Mouse (Mus musculus): ENCODE data around the gene Pitpnc1. TPM values are rescaled to one million over a fixed set of nuclear protein-coding genes. Genes with fewer than 3 reads are reported as not detected.
A peak's percentile ranks its signal among the peaks of the same experiment; 100 is the strongest.

The Pitpnc1 gene
- polyA plus RNA-seq, 1 experiment from 2014 or later, result 32.1 TPM

DNA sequence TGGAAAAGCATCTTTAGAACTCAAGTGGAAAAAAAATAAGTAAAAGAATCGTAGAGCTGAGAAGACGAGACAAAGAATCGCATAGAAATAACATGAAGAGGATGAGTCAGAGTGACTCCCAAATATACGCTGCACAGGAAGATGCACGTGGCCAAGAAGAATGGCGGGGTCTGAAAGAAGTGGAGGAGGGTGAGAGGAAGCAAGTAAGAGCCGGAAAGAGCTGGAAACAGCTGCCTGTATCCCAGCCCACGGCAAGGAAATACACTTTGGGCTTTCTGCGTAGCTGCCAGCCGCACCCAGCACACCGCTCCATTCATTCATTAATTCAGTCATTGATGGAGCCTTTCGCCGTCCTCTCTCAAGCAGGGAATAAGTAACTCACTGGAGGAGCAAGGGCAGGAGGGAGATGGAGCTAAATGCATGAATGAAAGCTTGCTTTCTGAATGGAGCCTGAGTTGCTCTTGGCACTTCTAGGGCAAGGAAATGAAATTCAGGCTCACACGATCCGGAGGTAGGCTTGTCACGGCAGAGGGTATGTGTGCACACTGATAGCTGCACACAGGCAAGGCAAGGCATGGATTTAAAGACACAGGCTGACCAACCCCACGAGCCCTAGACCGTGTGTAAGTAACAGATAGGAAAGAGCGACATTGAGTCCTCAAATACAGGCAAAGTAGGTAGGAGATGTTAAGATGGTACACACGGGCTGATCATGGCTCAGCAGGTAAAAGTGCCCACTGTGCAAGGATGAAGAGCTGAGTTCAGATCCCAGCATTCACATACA, 160.0 kb downstream of the Pitpnc1 start:
- ATAC-seq (ENCODE audit: insufficient number of reproducible peaks, insufficient read depth, low FRiP score, low TSS enrichment, low read depth), result no peak

GRCm38 (mm10) chr11:107306170-107306569, 164.3 kb downstream of the Pitpnc1 start:
- ATAC-seq (ENCODE audit: insufficient number of reproducible peaks, insufficient read depth, low FRiP score, low TSS enrichment, low read depth), result no peak

More for the DNA sequence above, 160.0 kb downstream of the Pitpnc1 start:
- Histone ChIP-seq H3K27ac (no peak overlapping the region), H3K4me3 (no peak overlapping the region), H3K9ac (no peak overlapping the region), H3K36me3 (peaks cover 34% of the 10 kb centered on the region), H3K27me3 (no peaks in the 10 kb centered on the region), H3K4me1 (peaks cover 6% of the 10 kb centered on the region; the same call in 1 of the 2 replicates), H3K9me3 (0 out of 2 replicates have a peak, but pooled peaks cover 5% of the 10 kb centered on the region), H3K4me2 (no peak overlapping the region)
- 83% methylated on average over 20 of the region's 20 CpGs for WGBS

GRCm38 (mm10) chr11:107302141-107302540, 168.4 kb downstream of the Pitpnc1 start:
- H3K27me3 ChIP-seq, result no peaks in the 10 kb centered on the region
- no peak overlapping the region for H3K4me2 ChIP-seq
- WGBS, result 96% methylated on average over 4 of the region's 4 CpGs
- no peaks in the 10 kb centered on the region for H3K9me3 ChIP-seq
- H3K9ac ChIP-seq, result no peak overlapping the region
- ATAC-seq (ENCODE audit: insufficient number of reproducible peaks, insufficient read depth, low FRiP score, low TSS enrichment, low read depth), result no peak
- H3K27ac ChIP-seq, result no peak overlapping the region
- H3K36me3 ChIP-seq, result peaks cover 13% of the 10 kb centered on the region
- peaks cover 6% of the 10 kb centered on the region; the same call in 1 of the 2 replicates for H3K4me1 ChIP-seq
- no peak overlapping the region for H3K4me3 ChIP-seq

More at GRCm38 (mm10) chr11:107306170-107306569, 164.3 kb downstream of the Pitpnc1 start:
- 0 out of 2 replicates have a peak, but pooled peaks cover 5% of the 10 kb centered on the region for H3K9me3 ChIP-seq
- no peak overlapping the region for H3K9ac ChIP-seq
- 31% methylated on average over 11 of the region's 11 CpGs for WGBS
- peak overlapping the region; percentile 9; the same call in 1 of the 2 replicates for H3K4me2 ChIP-seq
- H3K4me1 ChIP-seq, result peaks cover 6% of the 10 kb centered on the region; the same call in 1 of the 2 replicates
- peaks cover 16% of the 10 kb centered on the region for H3K36me3 ChIP-seq
- H3K27ac ChIP-seq, result no peak overlapping the region
- no peak overlapping the region for H3K4me3 ChIP-seq
- no peaks in the 10 kb centered on the region for H3K27me3 ChIP-seq

- Histone ChIP-seq H3K36me3 (peaks cover 23% of the 10 kb centered on the region), H3K4me3 (no peak overlapping the region), H3K9ac (no peak overlapping the region), H3K27ac (no peak overlapping the region), H3K27me3 (no peaks in the 10 kb centered on the region), H3K9me3 (no peaks in the 10 kb centered on the region), H3K4me2 (no peak overlapping the region), H3K4me1 (no peaks in the 10 kb centered on the region)
- ATAC-seq (ENCODE audit: insufficient number of reproducible peaks, insufficient read depth, low FRiP score, low TSS enrichment, low read depth), result no peak
Measured at GRCm38 (mm10) chr11:107300235-107300634, 170.3 kb downstream of the Pitpnc1 start.

GRCm38 (mm10) chr11:107299511-107300120, 170.9 kb downstream of the Pitpnc1 start:
- Histone ChIP-seq H3K9ac (no peak overlapping the region), H3K36me3 (peaks cover 23% of the 10 kb centered on the region), H3K9me3 (no peaks in the 10 kb centered on the region), H3K27ac (no peak overlapping the region), H3K4me3 (no peak overlapping the region), H3K4me1 (no peaks in the 10 kb centered on the region), H3K4me2 (no peak overlapping the region), H3K27me3 (no peaks in the 10 kb centered on the region)
- 86% methylated on average over 9 of the region's 9 CpGs for WGBS
- no peak for ATAC-seq (ENCODE audit: insufficient number of reproducible peaks, insufficient read depth, low FRiP score, low TSS enrichment, low read depth)

GRCm38 (mm10) chr11:107296176-107296575, 174.3 kb downstream of the Pitpnc1 start:
- Histone ChIP-seq H3K27me3 (no peaks in the 10 kb centered on the region), H3K27ac (no peak overlapping the region), H3K4me3 (no peak overlapping the region), H3K4me1 (no peaks in the 10 kb centered on the region), H3K4me2 (no peak overlapping the region), H3K36me3 (peaks cover 32% of the 10 kb centered on the region), H3K9me3 (no peaks in the 10 kb centered on the region), H3K9ac (no peak overlapping the region)
- ATAC-seq (ENCODE audit: insufficient number of reproducible peaks, insufficient read depth, low FRiP score, low TSS enrichment, low read depth), result no peak
- 92% methylated on average over 4 of the region's 4 CpGs for WGBS

DNA sequence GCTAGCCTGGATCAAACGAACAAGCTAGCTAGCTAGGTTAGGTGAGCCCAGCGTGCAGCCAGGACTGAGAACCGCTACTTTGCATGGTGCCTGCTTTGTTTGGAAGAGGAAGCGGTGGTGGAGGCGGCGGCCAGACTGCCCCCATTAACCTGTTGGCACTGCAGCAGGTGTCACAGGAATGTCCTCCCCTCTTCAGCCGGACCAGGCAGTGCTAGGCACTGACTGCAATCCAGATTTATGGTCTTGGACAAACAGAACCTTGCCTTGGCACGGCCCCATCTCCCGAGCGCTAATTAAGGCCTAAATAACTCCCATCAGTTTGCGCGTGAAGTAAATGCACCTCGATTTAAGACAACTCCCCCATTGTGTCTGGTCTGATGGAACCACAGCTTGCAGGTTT, 178.5 kb downstream of the Pitpnc1 start:
- Histone ChIP-seq H3K9me3 (0 out of 2 replicates have a peak, but pooled peaks cover 7% of the 10 kb centered on the region), H3K4me3 (no peak overlapping the region), H3K4me2 (no peak overlapping the region), H3K36me3 (peaks cover 48% of the 10 kb centered on the region), H3K27ac (no peak overlapping the region), H3K27me3 (no peaks in the 10 kb centered on the region), H3K9ac (no peak overlapping the region), H3K4me1 (no peaks in the 10 kb centered on the region)
- 91% methylated on average over 13 of the region's 13 CpGs for WGBS
- no peak for ATAC-seq (ENCODE audit: insufficient number of reproducible peaks, insufficient read depth, low FRiP score, low TSS enrichment, low read depth)

- Histone ChIP-seq H3K4me3 (no peak overlapping the region), H3K9me3 (0 out of 2 replicates have a peak, but pooled peaks cover 7% of the 10 kb centered on the region), H3K4me2 (no peak overlapping the region), H3K36me3 (peaks cover 31% of the 10 kb centered on the region), H3K9ac (no peak overlapping the region), H3K4me1 (no peaks in the 10 kb centered on the region), H3K27ac (no peak overlapping the region), H3K27me3 (no peaks in the 10 kb centered on the region)
- WGBS, result 93% methylated on average over 2 of the region's 2 CpGs
- ATAC-seq (ENCODE audit: insufficient number of reproducible peaks, insufficient read depth, low FRiP score, low TSS enrichment, low read depth), result no peak
Measured at GRCm38 (mm10) chr11:107288186-107288563, 182.3 kb downstream of the Pitpnc1 start.

- Histone ChIP-seq H3K27ac (no peak overlapping the region), H3K4me1 (no peaks in the 10 kb centered on the region), H3K27me3 (no peaks in the 10 kb centered on the region), H3K4me3 (no peak overlapping the region), H3K4me2 (no peak overlapping the region), H3K9me3 (0 out of 2 replicates have a peak, but pooled peaks cover 7% of the 10 kb centered on the region), H3K9ac (no peak overlapping the region), H3K36me3 (peaks cover 28% of the 10 kb centered on the region)
- 90% methylated on average over 11 of the region's 11 CpGs for WGBS
- no peak for ATAC-seq (ENCODE audit: insufficient number of reproducible peaks, insufficient read depth, low FRiP score, low TSS enrichment, low read depth)
Measured at GRCm38 (mm10) chr11:107287215-107288185, 183.0 kb downstream of the Pitpnc1 start.

DNA sequence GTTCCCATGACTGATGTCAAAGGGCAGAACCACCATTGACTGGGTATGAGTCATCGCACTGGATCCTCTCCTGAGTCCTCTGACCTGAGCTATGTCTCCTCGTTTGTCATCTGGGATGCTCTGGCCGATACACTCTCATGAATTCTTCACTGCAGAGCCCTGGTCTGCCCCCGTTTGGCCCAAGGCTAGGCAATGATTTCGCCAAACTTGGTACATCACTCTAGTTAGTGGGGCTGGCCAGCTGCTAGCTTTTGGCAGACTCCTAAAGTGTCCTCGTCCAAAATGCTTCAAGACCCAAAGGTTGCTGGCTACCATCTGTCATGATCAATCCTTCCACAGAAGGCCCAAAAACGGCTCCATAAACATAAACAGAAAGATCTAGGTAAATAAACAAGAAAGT, 184.8 kb downstream of the Pitpnc1 start:
- ATAC-seq (ENCODE audit: insufficient number of reproducible peaks, insufficient read depth, low FRiP score, low TSS enrichment, low read depth), result no peak
- H3K36me3 ChIP-seq, result peaks cover 22% of the 10 kb centered on the region
- peaks cover under 1% of the 10 kb centered on the region; the same call in 1 of the 2 replicates for H3K4me1 ChIP-seq
- no peak overlapping the region for H3K9ac ChIP-seq
- H3K9me3 ChIP-seq, result 0 out of 2 replicates have a peak, but pooled peaks cover 6% of the 10 kb centered on the region
- 84% methylated on average over 7 of the region's 7 CpGs for WGBS
- H3K4me3 ChIP-seq, result no peak overlapping the region
- H3K27ac ChIP-seq, result no peak overlapping the region
- H3K27me3 ChIP-seq, result no peaks in the 10 kb centered on the region
- no peak overlapping the region for H3K4me2 ChIP-seq

DNA sequence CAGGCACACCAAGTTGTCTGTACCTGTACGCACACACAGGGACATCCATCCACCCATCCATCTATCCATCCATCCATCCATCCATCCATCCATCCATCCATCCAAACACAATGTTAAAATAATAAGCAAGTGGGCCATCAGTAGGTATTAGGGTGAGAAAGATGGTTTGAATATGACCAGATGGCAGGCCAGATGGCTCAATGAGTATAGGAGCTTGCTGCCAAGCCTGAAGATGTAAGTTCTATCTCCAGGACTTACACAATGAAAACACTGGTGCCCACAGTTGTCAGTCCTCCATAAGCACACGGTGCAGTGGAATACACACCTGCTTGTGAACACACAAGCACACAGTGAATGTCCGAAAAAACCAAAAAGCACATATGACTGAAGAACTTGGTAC, 186.9 kb downstream of the Pitpnc1 start:
- peaks cover 18% of the 10 kb centered on the region for H3K4me1 ChIP-seq
- no peak overlapping the region for H3K4me2 ChIP-seq
- H3K9ac ChIP-seq, result no peak overlapping the region
- H3K4me3 ChIP-seq, result no peak overlapping the region
- peaks cover 6% of the 10 kb centered on the region; the same call in 1 of the 2 replicates for H3K36me3 ChIP-seq
- H3K9me3 ChIP-seq, result no peaks in the 10 kb centered on the region
- no peaks in the 10 kb centered on the region for H3K27me3 ChIP-seq
- WGBS, result 98% methylated on average over 3 of the region's 3 CpGs
- H3K27ac ChIP-seq, result no peak overlapping the region
- ATAC-seq (ENCODE audit: insufficient number of reproducible peaks, insufficient read depth, low FRiP score, low TSS enrichment, low read depth), result no peak

Measured in embryonic facial prominence, embryonic 13.5 days (tissue).